Mouse (Mus musculus) neural tube, embryonic 11.5 days (tissue): ENCODE results near the gene Lhfpl1. TPM values are rescaled to one million over a fixed set of nuclear protein-coding genes. Genes with fewer than 3 reads are reported as not detected.
"Not testable (repeated sequence)": the region's sequence is repeated elsewhere in the genome, so short reads cannot be mapped to it uniquely, and the experiment has no call there.

Experiments
- ATAC-seq: fragments of 200-750 bp; cut with Nextera tagmentation; 2 replicates; pipeline ENCODE4 v1.8.0; 2017; ENCODE audit warnings: moderate number of reproducible peaks, mild to moderate bottlenecking, moderate TSS enrichment, moderate library complexity; ENCODE audit not compliant: insufficient read depth, low FRiP score, low TSS enrichment
- DNase-seq: peaks from one replicate; pipeline ENCODE4 v3.0.0-alpha.2; 2015; ENCODE audit warnings: low spot score
- H3K27ac ChIP-seq: fragments of 300-500 bp; sonication (generic); 2 replicates; pipeline ENCODE4 v1.5.1; 2014; ENCODE audit warnings: low read depth, mild to moderate bottlenecking, low read length
- H3K27me3 ChIP-seq: fragments of 300-500 bp; sonication (generic); 2 replicates; pipeline ENCODE4 v1.6.1; 2014; ENCODE audit warnings: mild to moderate bottlenecking, low read length, mixed read lengths; ENCODE audit not compliant: control insufficient read depth, insufficient read depth
- H3K36me3 ChIP-seq: fragments of 300-500 bp; sonication (generic); 2 replicates; pipeline ENCODE4 v1.6.1; 2014; ENCODE audit warnings: mild to moderate bottlenecking, low read length, moderate library complexity, mixed read lengths; ENCODE audit not compliant: control insufficient read depth, insufficient read depth
- H3K4me1 ChIP-seq: fragments of 300-500 bp; sonication (generic); 2 replicates; pipeline ENCODE4 v1.6.1; 2014; ENCODE audit warnings: low read length, mixed read lengths; ENCODE audit not compliant: control insufficient read depth, insufficient read depth
- H3K4me2 ChIP-seq: fragments of 300-500 bp; sonication (generic); 2 replicates; pipeline ENCODE4 v1.6.1; 2014; ENCODE audit warnings: low read depth, mild to moderate bottlenecking, moderate library complexity
- H3K4me3 ChIP-seq: fragments of 300-500 bp; sonication (generic); 2 replicates; pipeline ENCODE4 v1.5.1; 2014; ENCODE audit warnings: low read depth, low read length
- H3K9ac ChIP-seq: fragments of 300-500 bp; sonication (generic); 2 replicates; pipeline ENCODE4 v1.6.1; 2014; ENCODE audit warnings: mild to moderate bottlenecking, low read length
- H3K9me3 ChIP-seq: fragments of 300-500 bp; sonication (generic); 2 replicates; pipeline ENCODE4 v1.6.1; 2016; ENCODE audit warnings: low read length; ENCODE audit not compliant: control insufficient read depth
- WGBS: fragments of 180-500 bp; shearing (Covaris S2); extraction: QIAGEN DNeasy Blood & Tissue Kit; methylation state at CpG from one replicate; pipeline ENCODE4 v1.1.7; 2014; 5-methylcytosine and 5-hydroxymethylcytosine counted together
- polyA plus RNA-seq: library from polyadenylated mRNA; unstranded; fragments of >200 nt; fragmentation: Nextera tagmentation; extraction: Ambion mirVana; gene quantifications from 2 replicates; pipeline ENCODE4 v1.2.1, GENCODE M21; 2014

Gene Lhfpl1
- 1.3 and 1.4 TPM in 2 replicates for polyA plus RNA-seq

GRCm38 (mm10) chrX:145348377-145349203 lies at the start of gene Lhfpl1:
Gene Lhfpl1 (minus strand): TSS chrX:145349089.
- Histone ChIP-seq H3K9me3 (no peaks in the 10 kb centered on the region), H3K27me3 (no peaks in the 10 kb centered on the region), H3K4me1 (no peaks in the 10 kb centered on the region), H3K4me3 (no peak within 1 kb of the TSS), H3K4me2 (no peak within 1 kb of the TSS), H3K27ac (no peak within 1 kb of the TSS), H3K36me3 (no peaks in the 10 kb centered on the region), H3K9ac (no peak within 1 kb of the TSS)
- WGBS = 32% methylated on average over 7 of the region's 7 CpGs
- ATAC-seq = no peak
- peak; percentile 12 for DNase-seq

- no peak for DNase-seq
- Histone ChIP-seq H3K9me3 (no peaks in the 10 kb centered on the region), H3K36me3 (no peaks in the 10 kb centered on the region), H3K9ac (no peak overlapping the region), H3K27ac (no peak overlapping the region), H3K4me1 (no peaks in the 10 kb centered on the region), H3K27me3 (no peaks in the 10 kb centered on the region), H3K4me2 (no peak overlapping the region), H3K4me3 (no peak overlapping the region)
- no peak for ATAC-seq
- 82% methylated on average over 5 of the region's 5 CpGs for WGBS
Measured at GRCm38 (mm10) chrX:145371839-145372238, 22.9 kb upstream of the Lhfpl1 start.

- Histone ChIP-seq H3K9ac (no peak overlapping the region), H3K4me2 (no peak overlapping the region), H3K9me3 (no peaks in the 10 kb centered on the region), H3K4me3 (no peak overlapping the region), H3K27ac (no peak overlapping the region), H3K27me3 (no peaks in the 10 kb centered on the region), H3K4me1 (no peaks in the 10 kb centered on the region), H3K36me3 (no peaks in the 10 kb centered on the region)
- no peak for ATAC-seq
- 89% methylated on average over 4 of the region's 4 CpGs for WGBS
- DNase-seq = no peak
Measured at GRCm38 (mm10) chrX:145362527-145362926, 13.6 kb upstream of the Lhfpl1 start.

- Histone ChIP-seq H3K9ac (no peak overlapping the region), H3K4me3 (no peak overlapping the region), H3K36me3 (no peaks in the 10 kb centered on the region), H3K27me3 (no peaks in the 10 kb centered on the region), H3K9me3 (no peaks in the 10 kb centered on the region), H3K4me1 (no peaks in the 10 kb centered on the region), H3K27ac (no peak overlapping the region), H3K4me2 (no peak overlapping the region)
- 78% methylated on average over 2 of the region's 2 CpGs for WGBS
- no peak for DNase-seq
- ATAC-seq = no peak
Measured at GRCm38 (mm10) chrX:145342402-145342801, 6.5 kb downstream of the Lhfpl1 start.

- Histone ChIP-seq H3K36me3 (no peaks in the 10 kb centered on the region), H3K27me3 (no peaks in the 10 kb centered on the region), H3K27ac (no peak overlapping the region), H3K9ac (no peak overlapping the region), H3K4me3 (no peak overlapping the region), H3K9me3 (no peaks in the 10 kb centered on the region), H3K4me1 (no peaks in the 10 kb centered on the region), H3K4me2 (no peak overlapping the region)
- DNase-seq = no peak
- no peak for ATAC-seq
- 44% methylated on average over 1 of the region's 1 CpGs for WGBS
Measured at GRCm38 (mm10) chrX:145336141-145336540, 12.7 kb downstream of the Lhfpl1 start.

GRCm38 (mm10) chrX:145308555-145308954 lies 40.3 kb downstream of the Lhfpl1 start:
- no peak overlapping the region for H3K4me3 ChIP-seq
- no peaks in the 10 kb centered on the region for H3K4me1 ChIP-seq
- H3K27me3 ChIP-seq = no peaks in the 10 kb centered on the region
- no peak overlapping the region for H3K9ac ChIP-seq
- no peak overlapping the region for H3K27ac ChIP-seq
- no peaks in the 10 kb centered on the region for H3K9me3 ChIP-seq
- DNase-seq (no peak), ATAC-seq (no peak)
- H3K36me3 ChIP-seq = no peaks in the 10 kb centered on the region
- WGBS = 72% methylated on average over 1 of the region's 1 CpGs
- no peak overlapping the region for H3K4me2 ChIP-seq

GRCm38 (mm10) chrX:145307174-145307573 lies 41.7 kb downstream of the Lhfpl1 start:
- Histone ChIP-seq H3K9me3 (no peaks in the 10 kb centered on the region), H3K36me3 (no peaks in the 10 kb centered on the region), H3K4me3 (no peak overlapping the region), H3K27me3 (no peaks in the 10 kb centered on the region), H3K27ac (no peak overlapping the region), H3K9ac (no peak overlapping the region), H3K4me1 (no peaks in the 10 kb centered on the region), H3K4me2 (no peak overlapping the region)
- DNase-seq (peak; percentile 12), ATAC-seq (no peak)
- WGBS = 10% methylated on average over 2 of the region's 2 CpGs

GRCm38 (mm10) chrX:145300232-145300631 lies 48.7 kb downstream of the Lhfpl1 start:
- H3K27ac ChIP-seq, ATAC-seq, H3K9me3 ChIP-seq, H3K4me1 ChIP-seq, H3K27me3 ChIP-seq, H3K9ac ChIP-seq, H3K36me3 ChIP-seq, H3K4me3 ChIP-seq, DNase-seq, H3K4me2 ChIP-seq: not testable (repeated sequence)

GRCm38 (mm10) chrX:145272209-145272608 lies 76.7 kb downstream of the Lhfpl1 start:
- ATAC-seq (no peak), DNase-seq (no peak)
- Histone ChIP-seq H3K27ac (no peak overlapping the region), H3K4me3 (no peak overlapping the region), H3K4me1 (no peaks in the 10 kb centered on the region), H3K9me3 (no peaks in the 10 kb centered on the region), H3K9ac (no peak overlapping the region), H3K27me3 (no peaks in the 10 kb centered on the region), H3K36me3 (no peaks in the 10 kb centered on the region), H3K4me2 (no peak overlapping the region)
- WGBS = 88% methylated on average over 3 of the region's 3 CpGs
